Mouse (Mus musculus): ENCODE measurements around the gene Jmy. TPM values are rescaled to one million over a fixed set of nuclear protein-coding genes. Genes with fewer than 3 reads are reported as not detected.

The Jmy gene
- total RNA-seq, 2 experiments from 2014 or later = 38.6 TPM

GRCm38 (mm10) chr13:93498211-93499166, 1.1 kb downstream of the Jmy start:
- H3K4me3 ChIP-seq = peak overlapping the region; percentile 98
- no peak for DNase-seq (ENCODE audit: low spot score in 2 of 2)
- H3K27ac ChIP-seq = peak overlapping the region; percentile 90
- TF ChIP-seq CTCF (conservative IDR thresholded peaks at IDR 0.05) = no peak

GRCm38 (mm10) chr13:93496977-93497376, 2.6 kb downstream of the Jmy start:
- Histone ChIP-seq H3K27ac (no peak overlapping the region), H3K4me3 (peak overlapping the region; percentile 98)
- DNase-seq (ENCODE audit: low spot score in 2 of 2) = no peak
- TF ChIP-seq CTCF (conservative IDR thresholded peaks at IDR 0.05) = no peak

- DNase-seq (ENCODE audit: low spot score in 2 of 2) = no peak
- no peak for TF ChIP-seq CTCF (conservative IDR thresholded peaks at IDR 0.05)
- peak overlapping the region; percentile 65 for H3K27ac ChIP-seq
Observed at GRCm38 (mm10) chr13:93488510-93488909, 11.1 kb downstream of the Jmy start.

GRCm38 (mm10) chr13:93487734-93488133, 11.9 kb downstream of the Jmy start:
- peak overlapping the region; percentile 65; the same call in 1 of the 2 replicates for H3K27ac ChIP-seq
- no peak for TF ChIP-seq CTCF (conservative IDR thresholded peaks at IDR 0.05)
- no peak overlapping the region for H3K4me3 ChIP-seq
- no peak for DNase-seq (ENCODE audit: low spot score in 2 of 2)

More at GRCm38 (mm10) chr13:93488510-93488909, 11.1 kb downstream of the Jmy start:
- no peak overlapping the region for H3K4me3 ChIP-seq

- no peak overlapping the region for H3K27ac ChIP-seq
- no peak overlapping the region for H3K4me3 ChIP-seq
- no peak for TF ChIP-seq CTCF (conservative IDR thresholded peaks at IDR 0.05)
- no peak for DNase-seq (ENCODE audit: low spot score in 2 of 2)
Observed at GRCm38 (mm10) chr13:93484276-93484675, 15.3 kb downstream of the Jmy start.

GRCm38 (mm10) chr13:93481110-93481509, 18.5 kb downstream of the Jmy start:
- Histone ChIP-seq H3K27ac (peak overlapping the region; percentile 32; the same call in 1 of the 2 replicates), H3K4me3 (no peak overlapping the region)
- DNase-seq (ENCODE audit: low spot score in 2 of 2) = no peak
- TF ChIP-seq CTCF (conservative IDR thresholded peaks at IDR 0.05) = peak; percentile 44

- DNase-seq (ENCODE audit: low spot score in 2 of 2) = no peak
- Histone ChIP-seq H3K4me3 (no peak overlapping the region), H3K27ac (no peak overlapping the region)
- no peak for TF ChIP-seq CTCF (conservative IDR thresholded peaks at IDR 0.05)
Observed at GRCm38 (mm10) chr13:93478344-93478743, 21.3 kb downstream of the Jmy start.

- no peak overlapping the region for H3K27ac ChIP-seq
- no peak for TF ChIP-seq CTCF (conservative IDR thresholded peaks at IDR 0.05)
Observed at GRCm38 (mm10) chr13:93468355-93468754, 31.3 kb downstream of the Jmy start.

GRCm38 (mm10) chr13:93459566-93459965, 40.0 kb downstream of the Jmy start:
- DNase-seq (ENCODE audit: low spot score in 2 of 2) = peak in 1 of 2 experiments; percentile 25
- no peak for TF ChIP-seq CTCF (conservative IDR thresholded peaks at IDR 0.05)

More at GRCm38 (mm10) chr13:93468355-93468754, 31.3 kb downstream of the Jmy start:
- no peak for DNase-seq (ENCODE audit: low spot score in 2 of 2)
- H3K4me3 ChIP-seq = no peak overlapping the region

GRCm38 (mm10) chr13:93458616-93459015, 41.0 kb downstream of the Jmy start:
- Histone ChIP-seq H3K4me3 (no peak overlapping the region), H3K27ac (no peak overlapping the region)
- no peak for DNase-seq (ENCODE audit: low spot score in 2 of 2)
- TF ChIP-seq CTCF (conservative IDR thresholded peaks at IDR 0.05) = no peak

More at GRCm38 (mm10) chr13:93459566-93459965, 40.0 kb downstream of the Jmy start:
- 0 out of 2 replicates have a peak overlapping the region, but pooled peaks have one; percentile 21 for H3K27ac ChIP-seq
- no peak overlapping the region for H3K4me3 ChIP-seq

GRCm38 (mm10) chr13:93453275-93453674, 46.3 kb downstream of the Jmy start:
- H3K27ac ChIP-seq = peak overlapping the region; percentile 58; the same call in 1 of the 2 replicates

GRCm38 (mm10) chr13:93440167-93440566, 59.4 kb downstream of the Jmy start:
- no peak for DNase-seq (ENCODE audit: low spot score in 2 of 2)
- no peak overlapping the region for H3K27ac ChIP-seq
- H3K4me3 ChIP-seq = no peak overlapping the region
- no peak for TF ChIP-seq CTCF (conservative IDR thresholded peaks at IDR 0.05)

More at GRCm38 (mm10) chr13:93453275-93453674, 46.3 kb downstream of the Jmy start:
- peak; percentile 59 to 62 for DNase-seq (ENCODE audit: low spot score in 2 of 2)
- no peak for TF ChIP-seq CTCF (conservative IDR thresholded peaks at IDR 0.05)
- H3K4me3 ChIP-seq = no peak overlapping the region

GRCm38 (mm10) chr13:93429205-93429604, 70.4 kb downstream of the Jmy start:
- H3K27ac ChIP-seq = no peak overlapping the region
- H3K4me3 ChIP-seq = no peak overlapping the region
- DNase-seq (ENCODE audit: low spot score in 2 of 2) = no peak
- no peak for TF ChIP-seq CTCF (conservative IDR thresholded peaks at IDR 0.05)
